Mouse (Mus musculus): ENCODE data around the gene Tenm2.

- TF ChIP-seq CTCF (IDR thresholded peaks at IDR 0.05; ENCODE audit: control insufficient read depth, insufficient read depth, low read length) (no peak), POLR2A (IDR thresholded peaks at IDR 0.05; ENCODE audit: borderline replicate concordance, control insufficient read depth, low read depth, low read length) (no peak)
Measured at GRCm38 (mm10) chr11:36108970-36109731, 1126.6 kb downstream of the Tenm2 start.

Measured in bone marrow, adult 2 months (tissue).